Mouse (Mus musculus) Patski (cell line): ENCODE data around the gene Htr1b. TPM values are rescaled to one million over a fixed set of nuclear protein-coding genes. Genes with fewer than 3 reads are reported as not detected.
A peak's percentile ranks its signal among the peaks of the same experiment; 100 is the strongest.

Source experiments
- ATAC-seq: fragments of 100-300 bp; one replicate; pipeline ENCODE4 v1.8.0; 2021
- CTCF ChIA-PET: fragments of 350-600 bp; sonication (Branson Sonifier 250); formaldehyde crosslinking; loops from one replicate; lab custom pipeline; 2022; ENCODE audit warnings: inconsistent platforms; lab: Charles Lee
- POLR2A ChIA-PET: fragments of 350-600 bp; sonication (Branson Sonifier 250); formaldehyde crosslinking; loops from one replicate; lab custom pipeline; 2022; ENCODE audit warnings: antibody characterized with exemption, inconsistent platforms; lab: Charles Lee
- DNase-seq: peaks from one replicate; pipeline ENCODE4 v3.0.0-alpha.2; 2011; ENCODE audit warnings: low read depth, low spot score
- H3K27me3 ChIP-seq: fragments of 371-371 bp; one replicate; pipeline ENCODE4 v1.5.1; 2021
- CTCF ChIP-seq: fragments of 100-300 bp; IDR thresholded peaks from one replicate; pipeline ENCODE4 v1.5.1; 2021
- in situ Hi-C: fragments of 300-500 bp; cut with MboI; formaldehyde crosslinking; loops from 3 replicates; pipeline ENCODE4 v1.11.1; 2018; ENCODE audit warnings: low pct_unique_long_range_greater_than_20kb, mixed read lengths
- polyA plus RNA-seq: library from polyadenylated mRNA; unstranded; gene quantifications from one replicate; pipeline ENCODE4 v1.2.3, GENCODE M21; 2021

Htr1b gene
- polyA plus RNA-seq = 0.87 TPM

- DNase-seq (no peak), ATAC-seq (peak; percentile 82)
- peaks cover 5% of the 10 kb centered on the region for H3K27me3 ChIP-seq
- no peak for TF ChIP-seq CTCF
- ChIA-PET POLR2A (no interaction called here), CTCF (no interaction called here)
- in situ Hi-C loops = loop anchor here (25.0 kb wide), 1 partner anchor 1296 kb away; no protein-coding TSS in a partner anchor
Observed at GRCm38 (mm10) chr9:81633437-81633973, at the start of gene Htr1b. Htr1b (minus strand) TSS chr9:81633828.

- no peak for TF ChIP-seq CTCF
- CTCF ChIA-PET = no interaction called here
- peak; percentile 73 for ATAC-seq
Observed at GRCm38 (mm10) chr9:81676716-81677115, 43.1 kb upstream of the Htr1b start.

GRCm38 (mm10) chr9:81637486-81637885 lies 3.9 kb upstream of the Htr1b start:
- TF ChIP-seq CTCF = no peak
- in situ Hi-C loops = loop anchor here (25.0 kb wide), 1 partner anchor 1300 kb away; no protein-coding TSS in a partner anchor
- CTCF ChIA-PET = interaction anchor here (0.8 to 1.4 kb wide), 2 partner anchors 10 to 109 kb away, joined by 3 to 6 read pairs; no protein-coding TSS in a partner anchor
- H3K27me3 ChIP-seq = peaks cover 10% of the 10 kb centered on the region
- DNase-seq (no peak), ATAC-seq (no peak)
- POLR2A ChIA-PET = no interaction called here

More at GRCm38 (mm10) chr9:81676716-81677115, 43.1 kb upstream of the Htr1b start:
- POLR2A ChIA-PET = no interaction called here
- peak; percentile 15 for DNase-seq
- H3K27me3 ChIP-seq = no peaks in the 10 kb centered on the region
- in situ Hi-C loops = no loop called here

- in situ Hi-C loops = loop anchor here (25.0 kb wide), 1 partner anchor 1298 kb away; no protein-coding TSS in a partner anchor
- TF ChIP-seq CTCF = peak; percentile 56
- ATAC-seq = no peak
- H3K27me3 ChIP-seq = peaks cover 5% of the 10 kb centered on the region
- CTCF ChIA-PET = interaction anchor here (0.7 to 1.2 kb wide), 2 partner anchors 8 to 227 kb away, joined by 3 read pairs; no protein-coding TSS in a partner anchor
- POLR2A ChIA-PET = no interaction called here
- DNase-seq = no peak
Observed at GRCm38 (mm10) chr9:81635109-81635508, 1.5 kb upstream of the Htr1b start.

GRCm38 (mm10) chr9:81634163-81634562 lies 535 bp upstream of the Htr1b start:
- no peak for DNase-seq
- no peak for ATAC-seq
- in situ Hi-C loops = loop anchor here (25.0 kb wide), 1 partner anchor 1297 kb away; no protein-coding TSS in a partner anchor
- TF ChIP-seq CTCF = peak; percentile 16
- H3K27me3 ChIP-seq = peaks cover 5% of the 10 kb centered on the region
- CTCF ChIA-PET = interaction anchor here (1.2 kb wide), 1 partner anchor 228 kb away, joined by 3 read pairs; no protein-coding TSS in a partner anchor
- POLR2A ChIA-PET = no interaction called here

GRCm38 (mm10) chr9:81632736-81633436 lies 742 bp downstream of the Htr1b start:
- DNase-seq = no peak
- in situ Hi-C loops = loop anchor here (25.0 kb wide), 1 partner anchor 1296 kb away; no protein-coding TSS in a partner anchor
- CTCF ChIA-PET = no interaction called here

GRCm38 (mm10) chr9:81632191-81632735 lies 1.4 kb downstream of the Htr1b start:
- in situ Hi-C loops = loop anchor here (25.0 kb wide), 1 partner anchor 1295 kb away; no protein-coding TSS in a partner anchor
- ATAC-seq (no peak), DNase-seq (no peak)
- peaks cover 5% of the 10 kb centered on the region for H3K27me3 ChIP-seq
- POLR2A ChIA-PET = no interaction called here
- CTCF ChIA-PET = no interaction called here
- no peak for TF ChIP-seq CTCF

More at GRCm38 (mm10) chr9:81632736-81633436, 742 bp downstream of the Htr1b start:
- peaks cover 5% of the 10 kb centered on the region for H3K27me3 ChIP-seq
- peak; percentile 58 for ATAC-seq
- peak; percentile 45 for TF ChIP-seq CTCF
- POLR2A ChIA-PET = no interaction called here

GRCm38 (mm10) chr9:81631581-81632091 lies 2.0 kb downstream of the Htr1b start:
- ChIA-PET POLR2A (no interaction called here), CTCF (no interaction called here)
- in situ Hi-C loops = loop anchor here (25.0 kb wide), 1 partner anchor 1294 kb away; no protein-coding TSS in a partner anchor
- H3K27me3 ChIP-seq = peaks cover 5% of the 10 kb centered on the region
- ATAC-seq = no peak
- no peak for TF ChIP-seq CTCF
- no peak for DNase-seq

- TF ChIP-seq CTCF = peak; percentile 85
- ChIA-PET CTCF (interaction anchor here (0.9 to 1.4 kb wide), 3 partner anchors 8 to 236 kb away, joined by 3 to 6 read pairs (median 3); partner anchors contain the start of gene Mei4), POLR2A (no interaction called here)
- no peaks in the 10 kb centered on the region for H3K27me3 ChIP-seq
- DNase-seq (no peak), ATAC-seq (peak; percentile 74)
- in situ Hi-C loops = loop anchor here (25.0 kb wide), 1 partner anchor 1290 kb away; no protein-coding TSS in a partner anchor
Observed at GRCm38 (mm10) chr9:81626899-81627606, 6.6 kb downstream of the Htr1b start.
